Mouse (Mus musculus): ENCODE data around the gene Zfp60. TPM values are rescaled to one million over a fixed set of nuclear protein-coding genes. Genes with fewer than 3 reads are reported as not detected.

Gene Zfp60
- total and polyA plus RNA-seq, 2 experiments = 1.1 to 6.1 TPM

GRCm38 (mm10) chr7:27688246-27688788 lies 42.9 kb upstream of the Zfp60 start:
- Histone ChIP-seq H3K27me3 (ENCODE audit: control insufficient read depth, insufficient read depth, low read length) (no peaks in the 10 kb centered on the region; the same call in 1 of the 2 replicates), H3K36me3 (ENCODE audit: control insufficient read depth, insufficient read depth, low read length) (no peaks in the 10 kb centered on the region), H3K4me1 (ENCODE audit: control insufficient read depth, insufficient read depth, low read length) (peaks cover 6% of the 10 kb centered on the region), H3K79me2 (ENCODE audit: control insufficient read depth, insufficient read depth, low read length) (no peaks in the 10 kb centered on the region), H3K9ac (ENCODE audit: low read depth, low read length) (no peak overlapping the region), H3K4me3 (ENCODE audit: insufficient read depth, low read depth, low read length) (peak overlapping the region; percentile 56; the same call in 1 of the 2 replicates), H3K27ac (replicated peaks; ENCODE audit: insufficient read depth, low read depth, low read length) (no peak overlapping the region)
- TF ChIP-seq POLR2A (IDR thresholded peaks at IDR 0.05; ENCODE audit: extremely low read depth, insufficient read depth, low read length) (no peak), CTCF (IDR thresholded peaks at IDR 0.05; ENCODE audit: low read depth, low read length) (no peak)
- no peak for DNase-seq (ENCODE audit: extremely low read depth, low read depth, low spot score)
- 38% methylated on average over 14 of the region's 14 CpGs for WGBS

GRCm38 (mm10) chr7:27688815-27689612 lies 42.2 kb upstream of the Zfp60 start, which contains the start of gene Zfp607b:
TSS of gene Zfp607b (plus strand) at chr7:27689340.
- peak within 1 kb of the TSS; percentile 73 for H3K27ac ChIP-seq (replicated peaks; ENCODE audit: insufficient read depth, low read depth, low read length)
- H3K4me3 ChIP-seq (ENCODE audit: insufficient read depth, low read depth, low read length) = peak within 1 kb of the TSS; percentile 56
- no peak for TF ChIP-seq CTCF (IDR thresholded peaks at IDR 0.05; ENCODE audit: low read depth, low read length)
- 0 out of 2 replicates have a peak, but pooled peaks have one; percentile 5 for TF ChIP-seq POLR2A (IDR thresholded peaks at IDR 0.05; ENCODE audit: extremely low read depth, insufficient read depth, low read length)
- peak; percentile 100 for DNase-seq (ENCODE audit: extremely low read depth, low read depth, low spot score)
- H3K36me3 ChIP-seq (ENCODE audit: control insufficient read depth, insufficient read depth, low read length) = no peaks in the 10 kb centered on the region
- H3K79me2 ChIP-seq (ENCODE audit: control insufficient read depth, insufficient read depth, low read length) = no peaks in the 10 kb centered on the region
- peak within 1 kb of the TSS; percentile 71 for H3K9ac ChIP-seq (ENCODE audit: low read depth, low read length)
- WGBS = 1% methylated on average over 19 of the region's 19 CpGs
- H3K4me1 ChIP-seq (ENCODE audit: control insufficient read depth, insufficient read depth, low read length) = peaks cover 6% of the 10 kb centered on the region
- H3K27me3 ChIP-seq (ENCODE audit: control insufficient read depth, insufficient read depth, low read length) = no peaks in the 10 kb centered on the region

- H3K4me1 ChIP-seq (ENCODE audit: control insufficient read depth, insufficient read depth, low read length) = peaks cover 6% of the 10 kb centered on the region
- H3K4me3 ChIP-seq (ENCODE audit: insufficient read depth, low read depth, low read length) = no peak overlapping the region
- TF ChIP-seq CTCF (IDR thresholded peaks at IDR 0.05; ENCODE audit: low read depth, low read length) (peak; percentile 81), POLR2A (IDR thresholded peaks at IDR 0.05; ENCODE audit: extremely low read depth, insufficient read depth, low read length) (no peak)
- H3K27me3 ChIP-seq (ENCODE audit: control insufficient read depth, insufficient read depth, low read length) = no peaks in the 10 kb centered on the region
- H3K9ac ChIP-seq (ENCODE audit: low read depth, low read length) = no peak overlapping the region
- WGBS = 47% methylated on average over 5 of the region's 5 CpGs
- DNase-seq (ENCODE audit: extremely low read depth, low read depth, low spot score) = peak; percentile 18
- H3K27ac ChIP-seq (replicated peaks; ENCODE audit: insufficient read depth, low read depth, low read length) = no peak overlapping the region
- H3K79me2 ChIP-seq (ENCODE audit: control insufficient read depth, insufficient read depth, low read length) = no peaks in the 10 kb centered on the region
- H3K36me3 ChIP-seq (ENCODE audit: control insufficient read depth, insufficient read depth, low read length) = no peaks in the 10 kb centered on the region
Measured at GRCm38 (mm10) chr7:27691076-27691475, 40.1 kb upstream of the Zfp60 start.

GRCm38 (mm10) chr7:27696711-27697110 lies 34.5 kb upstream of the Zfp60 start:
- Histone ChIP-seq H3K27me3 (ENCODE audit: control insufficient read depth, insufficient read depth, low read length) (no peaks in the 10 kb centered on the region), H3K4me1 (ENCODE audit: control insufficient read depth, insufficient read depth, low read length) (no peaks in the 10 kb centered on the region), H3K4me3 (ENCODE audit: insufficient read depth, low read depth, low read length) (no peak overlapping the region), H3K79me2 (ENCODE audit: control insufficient read depth, insufficient read depth, low read length) (no peaks in the 10 kb centered on the region), H3K36me3 (ENCODE audit: control insufficient read depth, insufficient read depth, low read length) (no peaks in the 10 kb centered on the region), H3K9ac (ENCODE audit: low read depth, low read length) (no peak overlapping the region), H3K27ac (replicated peaks; ENCODE audit: insufficient read depth, low read depth, low read length) (no peak overlapping the region)
- TF ChIP-seq CTCF (IDR thresholded peaks at IDR 0.05; ENCODE audit: low read depth, low read length) = no peak
- no peak for TF ChIP-seq POLR2A (IDR thresholded peaks at IDR 0.05; ENCODE audit: extremely low read depth, insufficient read depth, low read length)
- WGBS = 65% methylated on average over 3 of the region's 3 CpGs
- DNase-seq (ENCODE audit: extremely low read depth, low read depth, low spot score) = no peak

- no peaks in the 10 kb centered on the region for H3K4me1 ChIP-seq (ENCODE audit: control insufficient read depth, insufficient read depth, low read length)
- no peak overlapping the region for H3K9ac ChIP-seq (ENCODE audit: low read depth, low read length)
- TF ChIP-seq POLR2A (IDR thresholded peaks at IDR 0.05; ENCODE audit: extremely low read depth, insufficient read depth, low read length) (no peak), CTCF (IDR thresholded peaks at IDR 0.05; ENCODE audit: low read depth, low read length) (no peak)
- no peaks in the 10 kb centered on the region for H3K36me3 ChIP-seq (ENCODE audit: control insufficient read depth, insufficient read depth, low read length)
- H3K4me3 ChIP-seq (ENCODE audit: insufficient read depth, low read depth, low read length) = no peak overlapping the region
- no peak overlapping the region for H3K27ac ChIP-seq (replicated peaks; ENCODE audit: insufficient read depth, low read depth, low read length)
- no peak for DNase-seq (ENCODE audit: extremely low read depth, low read depth, low spot score)
- no peaks in the 10 kb centered on the region; the same call in 1 of the 2 replicates for H3K27me3 ChIP-seq (ENCODE audit: control insufficient read depth, insufficient read depth, low read length)
- H3K79me2 ChIP-seq (ENCODE audit: control insufficient read depth, insufficient read depth, low read length) = no peaks in the 10 kb centered on the region
- WGBS = 85% methylated on average over 7 of the region's 7 CpGs
Measured at GRCm38 (mm10) chr7:27710402-27710801, 20.8 kb upstream of the Zfp60 start.

GRCm38 (mm10) chr7:27721951-27722350 lies 9.2 kb upstream of the Zfp60 start:
- H3K4me3 ChIP-seq (ENCODE audit: insufficient read depth, low read depth, low read length) = no peak overlapping the region
- H3K27ac ChIP-seq (replicated peaks; ENCODE audit: insufficient read depth, low read depth, low read length) = no peak overlapping the region
- H3K27me3 ChIP-seq (ENCODE audit: control insufficient read depth, insufficient read depth, low read length) = no peaks in the 10 kb centered on the region
- H3K79me2 ChIP-seq (ENCODE audit: control insufficient read depth, insufficient read depth, low read length) = no peaks in the 10 kb centered on the region
- H3K36me3 ChIP-seq (ENCODE audit: control insufficient read depth, insufficient read depth, low read length) = no peaks in the 10 kb centered on the region
- H3K9ac ChIP-seq (ENCODE audit: low read depth, low read length) = no peak overlapping the region
- H3K4me1 ChIP-seq (ENCODE audit: control insufficient read depth, insufficient read depth, low read length) = no peaks in the 10 kb centered on the region
- WGBS = 89% methylated on average over 8 of the region's 8 CpGs
- DNase-seq (ENCODE audit: extremely low read depth, low read depth, low spot score) = no peak
- TF ChIP-seq POLR2A (IDR thresholded peaks at IDR 0.05; ENCODE audit: extremely low read depth, insufficient read depth, low read length) = no peak
- TF ChIP-seq CTCF (IDR thresholded peaks at IDR 0.05; ENCODE audit: low read depth, low read length) = no peak

All from liver, adult 2 months (tissue).